Mouse (Mus musculus) hindlimb bud, embryonic 11.5 days (tissue): ENCODE results near the gene Riok2.
A peak's percentile ranks its signal among the peaks of the same experiment; 100 is the strongest.
"Not testable (repeated sequence)": the region's sequence is repeated elsewhere in the genome, so short reads cannot be mapped to it uniquely, and the experiment has no call there.

ENCODE experiments used
- DNase-seq: peaks from one replicate; pipeline ENCODE4 v3.0.0-alpha.2; 2012; ENCODE audit warnings: low read depth, low spot score; ENCODE audit errors: extremely low spot score

Riok2 gene

DNA sequence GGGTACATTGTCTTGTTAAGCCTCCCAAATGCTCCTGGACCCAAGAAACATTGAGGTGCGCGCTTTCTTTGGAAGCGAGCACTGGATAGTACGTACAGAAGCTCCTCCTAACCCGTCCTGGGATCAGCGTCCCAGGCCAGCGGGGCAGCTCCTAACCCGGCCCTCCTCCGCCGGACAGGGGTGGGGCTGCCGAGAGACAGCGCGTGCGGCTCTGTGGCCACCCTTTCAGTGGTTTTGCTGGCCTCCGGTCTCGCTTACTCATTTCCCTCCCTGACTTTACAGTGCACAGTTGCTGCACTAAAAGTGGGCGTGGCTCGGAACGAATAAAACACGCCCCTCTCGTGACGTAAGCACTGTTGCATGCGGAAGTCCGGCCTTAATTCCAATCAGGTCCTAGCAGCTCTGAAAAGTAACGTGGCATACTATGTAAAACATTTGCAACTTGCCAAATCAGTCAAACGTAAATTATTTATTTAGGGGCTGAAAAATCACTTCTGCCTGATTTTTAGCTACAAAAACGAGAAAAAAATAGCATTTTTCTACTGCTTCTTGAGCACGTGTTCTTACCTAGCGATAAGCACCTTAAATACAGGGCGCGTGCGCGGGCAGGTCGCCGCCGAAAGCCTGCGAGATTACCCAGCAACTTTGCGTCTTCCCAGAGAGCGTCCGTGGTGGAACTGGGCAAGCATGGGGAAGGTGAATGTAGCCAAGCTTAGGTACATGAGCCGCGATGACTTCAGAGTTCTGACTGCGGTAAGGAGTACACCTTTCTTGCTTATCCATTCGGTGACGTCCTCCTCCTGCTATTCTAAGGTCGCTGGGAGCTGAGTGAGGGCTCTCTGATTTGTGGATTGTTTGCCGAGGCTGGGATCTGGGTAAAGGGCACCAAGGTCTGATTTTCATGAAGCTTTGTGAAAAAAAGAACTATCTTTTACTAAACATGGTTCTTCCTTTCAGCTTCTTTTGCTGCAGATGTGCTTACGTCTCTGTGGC, at the start of gene Riok2:
Gene Riok2, plus strand, starts transcription at position 392 of the 993 bp plus-strand sequence.
- peak; percentile 100 for DNase-seq

DNA sequence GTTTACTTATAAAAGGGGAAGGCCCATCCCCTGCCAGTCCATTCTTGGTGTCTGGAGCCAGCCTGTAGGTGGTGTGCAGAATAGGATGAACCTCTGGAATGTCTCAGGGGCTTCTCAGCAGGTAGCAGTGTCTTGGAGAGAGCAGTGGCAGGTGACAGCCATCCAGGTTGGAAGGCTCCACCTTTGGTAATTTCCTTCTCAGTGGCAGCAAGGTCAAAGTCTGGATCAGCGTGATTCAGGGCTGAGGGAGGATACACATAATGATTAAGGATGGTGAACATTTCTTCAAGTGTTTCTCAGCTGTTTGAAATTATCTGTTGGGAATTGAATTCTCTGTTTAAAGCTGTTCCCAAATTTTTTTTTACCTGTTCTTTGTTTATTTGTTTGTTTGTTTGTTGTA, 48.1 kb upstream of the Riok2 start:
- not testable (repeated sequence) for DNase-seq

DNA sequence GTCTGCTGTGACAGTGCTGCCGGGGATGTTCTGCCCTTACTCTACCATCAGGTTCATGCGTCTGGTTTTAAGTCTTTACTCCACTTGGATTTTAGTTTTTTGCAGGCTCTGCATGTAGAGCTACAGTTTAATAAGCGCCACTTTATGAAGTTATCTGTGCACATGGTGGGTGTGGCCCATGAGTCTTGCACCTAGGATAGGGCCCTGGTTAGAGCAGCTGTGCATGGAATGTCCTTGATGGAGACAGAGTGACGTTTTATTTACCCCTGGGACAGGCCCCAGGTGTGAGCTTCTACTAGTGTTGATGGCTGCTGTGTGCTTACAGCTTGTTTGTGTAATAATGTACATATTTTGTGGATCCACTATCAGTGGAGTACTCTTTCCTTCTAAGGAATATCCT, 47.5 kb upstream of the Riok2 start:
- no peak for DNase-seq

DNA sequence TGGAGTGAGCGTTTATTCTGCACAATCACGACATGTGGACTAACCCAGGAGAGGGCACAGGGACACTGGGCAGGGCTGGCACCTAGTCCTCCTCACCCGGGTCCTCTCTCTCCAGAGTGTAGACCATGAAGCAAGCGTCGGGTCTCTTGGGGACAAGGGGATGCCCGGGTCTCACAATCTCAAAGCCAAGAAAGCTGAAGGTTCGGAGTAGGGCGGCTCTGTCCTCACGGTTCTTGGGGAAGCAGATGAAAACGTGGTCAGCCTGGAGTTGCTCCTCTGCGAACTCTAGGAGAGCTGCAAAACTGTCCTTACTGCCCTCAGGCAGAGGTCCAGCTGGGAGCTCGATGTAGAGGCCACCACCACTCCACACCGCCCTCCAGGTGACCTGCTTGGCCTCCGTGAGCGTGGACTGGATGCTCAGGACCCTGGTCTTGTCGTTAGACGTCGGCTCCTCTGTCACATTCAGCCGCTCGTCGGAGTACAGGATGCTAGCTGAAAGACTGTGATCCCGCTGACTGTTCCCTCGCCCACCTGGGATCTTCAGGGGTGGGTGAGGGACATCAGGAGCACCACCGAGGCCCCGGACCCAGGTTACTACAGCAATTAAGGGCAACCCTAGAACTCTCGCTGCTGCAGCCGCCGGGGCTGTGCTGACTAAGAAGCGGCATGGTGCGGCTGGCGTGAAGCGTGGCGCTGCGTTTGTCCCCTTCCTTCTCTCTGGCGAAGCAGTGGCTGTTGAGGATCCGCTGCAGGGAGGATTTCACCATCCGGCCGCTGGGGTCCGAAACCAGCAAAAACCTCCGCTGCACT, 28.5 kb upstream of the Riok2 start:
- not testable (repeated sequence) for DNase-seq

DNA sequence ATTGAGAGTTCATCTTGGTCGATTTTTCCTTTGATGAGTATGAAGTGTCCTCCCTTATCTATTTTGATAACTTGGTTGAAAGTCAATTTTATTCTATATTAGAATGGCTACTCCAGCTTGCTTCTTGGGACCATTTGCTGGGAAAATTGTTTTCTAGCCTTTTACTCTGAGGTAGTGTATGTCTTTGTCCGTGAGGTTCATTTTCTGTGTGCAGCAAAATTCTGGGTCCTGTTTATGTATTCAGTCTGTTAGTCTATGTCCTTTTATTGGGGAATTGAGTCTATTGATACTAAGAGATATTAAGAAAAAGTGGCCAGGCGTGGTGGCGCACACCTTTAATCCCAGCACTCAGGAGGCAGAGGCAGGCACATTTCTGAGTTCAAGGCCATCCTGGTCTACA, 27.8 kb upstream of the Riok2 start:
- DNase-seq: not testable (repeated sequence)

DNA sequence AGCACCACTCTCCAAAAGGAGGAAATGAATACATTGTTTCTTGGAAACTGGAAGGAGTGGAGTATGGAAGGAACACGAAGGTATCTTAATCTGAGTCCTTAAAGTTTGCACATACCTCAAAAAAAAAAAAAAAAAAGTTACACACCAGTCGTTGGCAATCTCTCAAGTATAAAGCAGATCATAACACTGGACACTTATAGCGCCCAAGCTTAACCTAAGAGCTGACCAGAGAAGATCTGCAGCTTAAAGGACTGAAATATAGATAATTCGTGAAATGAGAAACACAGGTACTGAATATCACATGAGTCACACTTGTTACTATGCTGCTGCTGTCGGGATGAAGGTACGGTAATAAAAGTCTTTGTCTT, 575 bp upstream of the Riok2 start:
- DNase-seq: no peak

DNA sequence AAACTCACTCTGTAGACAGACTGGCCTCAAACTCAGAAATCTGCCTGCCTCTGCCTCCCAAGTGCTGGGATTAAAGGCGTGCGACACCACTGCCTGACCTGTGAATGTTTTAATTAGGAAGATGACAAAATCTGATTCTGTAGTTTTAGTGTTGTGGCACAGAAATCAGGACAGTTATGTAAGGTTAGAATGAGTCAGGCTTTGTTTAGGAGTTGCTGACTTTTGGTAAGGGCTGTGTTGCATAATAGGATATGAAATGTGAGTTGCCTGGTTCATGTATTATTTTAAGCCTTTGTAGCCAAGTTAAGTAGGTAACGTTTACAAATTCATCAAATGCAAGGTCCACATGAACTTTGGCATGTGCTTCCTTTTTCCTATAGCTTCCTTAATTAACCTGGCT, 1.5 kb downstream of the Riok2 start:
- DNase-seq: no peak

DNA sequence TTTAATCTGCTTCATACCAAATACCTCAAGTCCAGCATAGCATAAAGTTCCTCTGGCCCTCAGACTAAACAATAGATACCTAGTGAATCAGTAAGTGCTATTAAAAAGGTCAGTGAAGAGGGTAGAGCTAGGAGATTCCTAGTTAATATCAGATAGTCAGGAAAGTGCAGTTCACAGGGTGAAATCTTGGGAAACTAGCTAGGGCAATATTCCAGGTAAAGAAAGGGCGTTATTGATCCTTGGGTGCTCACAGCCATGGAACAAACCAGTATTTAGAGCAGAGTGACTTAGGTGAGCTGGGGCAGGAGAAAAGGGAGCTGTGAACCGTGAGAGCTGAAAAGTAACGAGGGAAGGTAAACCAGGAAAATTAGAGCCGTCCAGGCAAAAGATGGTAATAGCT, 9.6 kb downstream of the Riok2 start:
- DNase-seq: no peak

DNA sequence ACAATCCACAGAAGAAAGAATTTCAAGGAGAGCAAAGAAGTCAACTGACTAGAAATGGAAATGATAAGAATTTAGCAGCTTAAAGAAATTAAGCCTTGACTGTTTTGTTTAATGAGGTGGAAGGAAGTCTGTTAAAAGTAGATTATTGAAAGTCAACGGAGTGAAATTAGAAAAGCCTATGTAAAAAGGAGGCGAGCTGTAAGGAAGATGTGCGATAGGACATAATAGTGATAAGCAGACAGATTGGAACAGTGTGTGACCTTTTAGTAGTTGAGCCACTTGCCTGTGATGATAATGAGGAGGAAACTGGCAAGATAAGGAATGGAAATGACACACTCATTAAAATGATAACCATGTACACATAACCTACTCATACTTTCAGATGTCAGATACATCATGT, 10.4 kb downstream of the Riok2 start:
- DNase-seq: no peak

DNA sequence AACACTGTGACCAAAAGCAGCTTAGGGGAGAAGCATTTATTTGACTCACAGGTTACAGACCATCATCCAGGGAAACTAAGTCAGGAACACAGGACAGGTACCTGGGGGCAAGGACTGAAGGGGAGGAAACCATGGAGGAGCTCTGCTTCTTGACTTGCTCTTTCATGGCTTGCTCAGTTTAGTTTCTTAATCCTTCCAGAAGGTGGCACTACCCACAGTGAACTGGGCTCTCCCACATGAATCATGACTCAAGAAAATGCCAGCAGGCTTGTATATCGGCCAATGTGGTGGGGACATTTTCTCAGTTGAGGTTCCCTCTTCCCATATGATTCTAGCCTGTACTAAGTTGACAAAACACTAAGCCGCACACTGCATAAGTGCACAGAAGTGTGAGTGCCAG, 12.0 kb downstream of the Riok2 start:
- DNase-seq: no peak

DNA sequence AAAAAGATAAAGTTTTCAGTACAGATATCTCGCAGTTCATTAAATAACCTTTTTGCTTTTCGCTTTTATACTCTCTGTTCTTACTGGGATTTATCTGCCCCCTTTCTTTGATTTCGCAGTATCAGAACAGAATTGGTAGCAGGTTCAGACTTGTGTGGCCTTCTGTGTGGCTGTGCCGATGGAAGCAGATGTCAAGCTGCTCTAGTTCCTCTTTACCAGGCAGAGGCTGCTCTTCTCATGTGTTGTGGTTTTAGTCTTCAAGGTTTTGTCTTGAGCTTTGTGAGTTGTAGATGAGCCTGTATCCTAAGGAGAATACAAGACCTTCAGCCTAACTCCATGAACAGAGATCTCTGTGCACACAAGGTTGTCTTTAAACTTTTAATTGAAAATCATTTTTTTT, 17.7 kb downstream of the Riok2 start:
- DNase-seq: no peak

DNA sequence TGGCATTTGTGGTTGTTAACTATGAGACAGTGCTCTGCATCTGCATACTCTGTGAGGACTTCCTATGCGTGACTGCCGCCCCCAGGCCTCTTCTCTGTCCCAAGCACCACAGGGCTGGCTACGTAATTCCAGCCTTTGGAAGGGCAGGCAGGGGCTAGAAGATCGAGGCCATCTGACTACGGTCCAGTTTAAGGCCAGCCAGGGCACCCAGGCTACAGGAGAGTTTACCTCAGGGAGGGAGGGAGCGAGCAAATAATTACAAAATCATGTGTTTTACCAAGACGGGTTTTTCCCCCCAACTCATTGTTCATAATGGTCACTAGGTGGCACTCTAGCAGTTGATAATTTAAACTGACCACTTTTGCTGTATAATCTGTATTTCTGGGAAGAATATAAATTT, 18.8 kb downstream of the Riok2 start:
- no peak for DNase-seq

DNA sequence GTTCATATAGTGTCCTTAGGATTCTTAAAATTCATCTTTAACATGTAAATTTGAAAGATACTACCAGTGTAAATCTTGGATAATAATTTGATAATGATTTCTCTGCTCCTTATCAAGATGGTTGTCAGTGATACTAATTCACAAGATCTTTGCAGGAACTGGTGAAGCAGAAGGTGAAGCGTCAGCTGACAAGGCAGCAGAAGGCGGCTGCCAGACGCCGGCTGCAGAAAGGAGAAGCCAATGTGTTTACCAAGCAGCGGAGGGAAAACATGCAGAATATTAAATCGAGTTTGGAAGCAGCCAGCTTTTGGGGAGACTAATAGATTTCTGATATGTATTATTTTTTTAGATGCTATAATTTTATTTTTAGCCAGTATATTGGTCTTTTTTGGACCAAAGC, 19.2 kb downstream of the Riok2 start:
- DNase-seq: no peak

DNA sequence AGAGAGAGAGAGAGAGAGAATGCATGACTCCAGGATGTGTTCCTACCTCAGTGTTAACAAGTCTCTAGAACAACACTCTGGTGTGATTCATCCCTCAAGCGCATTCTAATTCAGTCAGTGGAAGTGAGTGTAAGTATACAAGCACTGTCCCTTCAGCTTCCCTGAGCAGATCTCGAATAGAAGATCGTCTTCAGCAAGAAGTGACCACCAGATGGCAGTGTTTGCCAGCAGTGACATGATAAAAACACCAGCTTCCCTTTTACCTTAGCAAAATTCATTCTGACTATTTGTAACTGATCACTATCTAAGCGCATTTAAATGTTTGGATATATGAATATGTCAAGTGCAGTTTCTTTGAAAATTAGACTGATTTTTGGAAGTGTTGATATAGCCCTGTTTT, 20.2 kb downstream of the Riok2 start:
- no peak for DNase-seq

DNA sequence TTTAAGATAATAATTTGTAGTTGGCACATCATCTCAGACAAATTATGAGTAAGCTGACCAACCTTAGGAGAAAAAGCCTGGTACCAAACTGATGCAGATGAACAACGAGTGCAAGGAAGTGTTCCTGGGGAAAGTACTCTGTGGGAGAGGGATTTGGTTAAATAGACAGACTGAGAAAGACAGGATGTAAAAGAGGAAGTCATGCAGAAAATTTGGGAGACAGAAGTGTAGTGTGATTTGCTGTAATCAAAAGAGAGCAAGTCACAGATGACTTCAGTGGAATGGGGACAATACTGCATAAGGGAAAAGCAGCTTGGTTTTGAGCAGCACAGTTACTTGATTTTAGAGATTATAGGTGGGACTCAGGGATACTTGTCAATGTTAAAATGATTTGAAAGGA, 22.8 kb downstream of the Riok2 start:
- DNase-seq: no peak

DNA sequence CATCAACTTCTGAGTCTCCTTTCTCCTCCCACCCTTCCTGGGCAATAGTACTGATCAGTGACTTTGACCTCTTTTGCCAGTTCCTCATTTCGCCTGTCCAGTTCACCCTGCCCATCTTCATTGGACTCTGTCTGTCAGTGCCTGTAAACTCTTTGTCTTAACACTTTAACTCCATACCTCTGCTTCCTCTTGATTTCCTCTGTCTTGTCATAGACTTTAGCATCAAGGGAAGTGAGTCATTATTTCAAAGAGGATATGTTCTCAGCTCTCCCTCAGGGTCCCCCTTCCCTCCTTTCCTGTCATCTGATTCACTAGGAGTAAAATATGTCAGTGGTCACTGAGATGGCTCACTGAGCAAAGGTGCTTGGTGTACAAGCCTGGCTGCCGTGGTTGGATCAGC, 24.6 kb downstream of the Riok2 start:
- no peak for DNase-seq

DNA sequence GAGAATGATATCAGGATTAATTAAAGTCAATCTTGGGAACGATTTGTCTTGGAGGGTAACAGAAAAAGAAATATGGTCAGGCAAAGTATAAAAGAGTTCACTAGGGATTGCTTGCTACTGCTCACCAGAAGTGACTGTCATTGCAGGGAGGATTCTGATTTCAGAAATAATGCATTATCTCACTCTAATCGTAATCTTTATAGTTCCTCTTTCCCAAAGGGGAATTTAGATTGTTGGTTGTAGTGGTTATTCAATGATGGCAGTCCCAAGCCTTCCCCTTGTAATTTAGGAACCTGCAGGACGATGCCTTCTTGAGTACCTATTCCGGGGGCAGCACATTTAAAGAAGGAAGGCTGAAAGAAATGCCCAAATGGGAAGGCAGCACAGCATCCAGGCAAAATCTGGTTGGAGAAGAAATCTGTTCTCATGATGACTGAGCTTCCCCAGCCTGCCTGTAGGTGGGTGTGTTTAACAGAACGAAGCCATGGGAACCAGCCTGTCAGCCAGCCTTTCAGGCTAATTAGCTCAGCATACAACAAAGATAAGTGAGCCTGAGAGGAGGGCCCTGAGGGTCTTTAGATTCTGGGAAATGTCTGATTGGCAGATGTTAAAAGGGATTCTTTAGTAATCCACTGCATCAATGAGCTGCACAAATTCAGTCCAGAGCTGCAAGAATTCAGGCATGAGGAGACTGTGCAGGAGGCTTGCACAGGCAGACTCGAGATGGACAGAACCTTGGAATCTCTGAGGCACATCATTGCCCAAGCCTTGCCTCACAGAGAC, 28.3 kb downstream of the Riok2 start, which contains the start of gene Lix1:
Gene Lix1, plus strand, starts transcription at position 451 of the 783 bp plus-strand sequence.
- DNase-seq: peak; percentile 85

DNA sequence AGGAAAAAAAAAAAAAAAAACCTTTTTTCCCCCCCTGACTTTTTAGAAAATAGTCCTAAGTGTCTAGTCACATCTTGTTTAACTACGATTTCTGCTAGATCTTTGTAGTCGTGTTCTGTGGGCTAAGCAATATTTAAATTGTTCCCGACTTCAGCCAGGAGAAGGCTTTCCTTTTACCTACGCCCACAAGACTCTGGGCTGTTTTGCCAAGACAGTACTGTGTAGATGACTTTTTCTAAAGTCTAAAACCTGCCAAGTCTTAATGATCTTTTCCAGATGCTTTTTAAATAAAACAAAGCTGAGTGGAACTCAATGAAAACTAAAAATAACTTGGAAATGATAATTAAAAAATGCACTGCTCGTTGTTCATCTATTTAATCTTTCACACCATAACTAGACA, 28.9 kb downstream of the Riok2 start:
- DNase-seq: no peak

DNA sequence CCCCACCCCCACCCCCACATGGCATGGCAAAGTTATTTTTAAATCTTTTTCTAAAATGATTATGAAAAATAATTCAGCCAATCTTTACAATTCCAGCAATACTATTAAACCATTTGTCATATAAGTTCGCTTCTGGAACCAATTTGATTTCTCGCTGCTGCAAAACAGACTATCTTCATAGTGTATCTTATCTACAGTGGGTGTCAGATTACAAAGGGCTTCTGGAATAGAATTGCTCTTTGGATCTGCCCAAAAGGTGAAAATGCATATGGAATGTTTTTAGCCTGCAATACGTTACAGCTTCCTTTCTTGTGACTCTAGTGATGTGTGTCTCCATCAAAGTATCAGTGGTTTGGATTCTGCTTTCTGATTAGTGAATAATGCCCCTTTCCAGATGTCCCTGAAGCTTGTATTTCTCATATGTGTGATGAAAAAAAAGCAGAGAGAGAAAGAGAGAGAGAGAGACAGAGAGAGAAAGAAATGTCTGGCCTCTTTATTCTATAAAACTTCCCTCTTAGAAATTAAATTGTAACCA, 29.5 kb downstream of the Riok2 start:
- no peak for DNase-seq

DNA sequence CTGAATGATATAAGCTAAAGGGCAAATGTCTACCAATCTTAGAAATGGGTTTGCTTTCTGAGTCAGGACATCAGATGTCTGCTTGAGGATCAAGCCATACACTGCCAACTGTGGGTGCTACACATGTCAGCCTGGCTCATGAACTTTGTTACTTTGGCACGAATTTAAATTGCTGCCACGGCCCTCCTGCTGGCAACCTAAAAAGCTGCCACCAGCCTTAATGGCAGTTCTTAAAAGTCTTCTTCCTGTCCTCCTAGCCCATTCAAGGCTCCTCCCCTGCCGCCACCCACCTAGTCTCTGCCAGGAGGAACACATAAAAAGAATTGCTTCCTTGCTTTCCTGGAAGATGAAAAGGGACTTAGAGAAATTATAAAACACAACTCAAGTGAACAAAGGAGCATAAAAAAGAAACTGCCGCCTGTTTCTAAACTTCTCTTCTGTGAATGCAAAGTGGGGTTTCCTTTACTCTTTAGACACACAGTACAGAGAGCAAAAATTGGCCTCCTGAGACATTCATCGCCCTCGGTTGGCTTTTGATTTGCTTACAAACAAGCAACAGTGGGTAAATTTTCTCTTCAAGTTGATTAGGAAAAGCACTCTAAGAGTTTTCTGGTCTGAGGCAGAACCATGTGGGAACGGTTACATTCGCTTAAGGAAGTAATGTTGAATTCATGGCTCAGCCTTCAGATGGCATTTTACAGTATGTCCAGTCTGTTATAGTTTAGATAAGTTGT, 30.9 kb downstream of the Riok2 start:
- no peak for DNase-seq
